ENCODE assay signal across 24 mouse cellular contexts in genomic region chrX:159515599-159515998, GRCm38 (mm10).
"Had no signal": no experiment of that assay in that cellular context is flagged by ENCODE, and none has a peak within 500 bp of the region (broad histone marks: within the 10 kb centered on the region; RNA-seq: fewer than 3 reads in every experiment).

No protein-coding gene starts in this region.

- H3K36me3 ChIP-seq: heart, embryonic 10.5 days; heart, embryonic 12.5 days; hindbrain, embryonic 10.5 days; hindbrain, embryonic 12.5 days; limb, embryonic 10.5 days; limb, embryonic 12.5 days; liver, embryonic 13.5 days; liver, embryonic 15.5 days had no signal

- H3K4me3 ChIP-seq: gastrocnemius, adult 2 months; heart, embryonic 10.5 days; heart, embryonic 12.5 days; hindbrain, embryonic 10.5 days; hindbrain, embryonic 12.5 days; left cerebral cortex, adult 2 months; limb, embryonic 10.5 days; limb, embryonic 12.5 days; liver, embryonic 13.5 days; liver, embryonic 15.5 days had no signal

- H3K27ac ChIP-seq: gastrocnemius, adult 2 months; heart, embryonic 10.5 days; hindbrain, embryonic 10.5 days; hindbrain, embryonic 12.5 days; hindbrain, embryonic 14.5 days; left cerebral cortex, adult 2 months; limb, embryonic 10.5 days; limb, embryonic 12.5 days; liver, embryonic 13.5 days; liver, embryonic 15.5 days had no signal

- H3K27me3 ChIP-seq: heart, embryonic 12.5 days; liver, embryonic 13.5 days; liver, embryonic 15.5 days had no signal

- H3K4me1 ChIP-seq: heart, embryonic 10.5 days; heart, embryonic 12.5 days; hindbrain, embryonic 10.5 days; hindbrain, embryonic 12.5 days; limb, embryonic 10.5 days; limb, embryonic 12.5 days; liver, embryonic 13.5 days; liver, embryonic 15.5 days had no signal

- DNase-seq: gastrocnemius, adult 2 months; gastrocnemius, postnatal 10 days; gastrocnemius, postnatal 25 days; heart, adult 18-20 months; heart, postnatal 10 days; heart, postnatal 4 days; kidney, adult 11 months; kidney, adult 8-10 months; kidney, postnatal 14 days; kidney, postnatal 36 days; layer of hippocampus, adult 9-11 months; liver; liver, embryonic 13.5 days had no signal

- ATAC-seq: hindbrain, embryonic 16.5 days; intestine, embryonic 16.5 days had no signal
